Mouse (Mus musculus) E14TG2a.4 (cell line): ENCODE data around the gene Arhgap21.

Experiments used
- CTCF ChIP-seq: conservative IDR thresholded peaks from 2 replicates; pipeline ENCODE4 v1.5.1; 2014; ENCODE audit warnings: low read length
- POU5F1 ChIP-seq: IDR thresholded peaks from 2 replicates; pipeline ENCODE4 v1.6.1; 2014; ENCODE audit warnings: low read length, borderline replicate concordance

DNA sequence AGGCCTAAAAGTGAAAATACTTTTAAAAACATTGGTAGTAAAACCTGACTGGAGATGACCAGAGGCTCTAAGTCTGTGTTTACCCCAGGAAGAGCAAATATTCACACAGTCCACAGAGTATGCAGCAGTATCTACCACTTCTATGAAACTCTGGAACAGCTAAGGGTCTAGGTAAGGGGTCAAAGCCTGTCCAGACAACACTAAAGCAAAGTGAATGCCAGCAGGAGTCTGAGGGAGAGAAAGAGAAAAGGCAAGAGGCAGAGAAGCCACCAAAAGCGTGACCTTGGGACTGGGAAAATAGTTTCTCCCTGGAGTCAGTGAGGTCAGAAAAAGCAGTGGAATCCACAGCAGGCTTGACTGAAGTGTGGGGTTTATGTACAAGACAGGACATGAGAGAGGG is 21.6 kb downstream of the Arhgap21 start:
- no peak for TF ChIP-seq CTCF
- TF ChIP-seq POU5F1: no peak
